Comparison of ENCODE assay signal across 25 mouse cellular contexts in genomic region chr2:150828654-150829053, GRCm38 (mm10). TPM values are rescaled to one million over a fixed set of nuclear protein-coding genes. Genes with fewer than 3 reads are reported as not detected.
DNase-seq lines count a peak whose midpoint lies in the region; ATAC-seq and TF ChIP-seq lines count a peak whose summit lies in the region.
"Had no signal": no experiment of that assay in that cellular context is flagged by ENCODE, and none has a peak within 500 bp of the region (broad histone marks: within the 10 kb centered on the region; RNA-seq: fewer than 3 reads in every experiment).

No protein-coding gene starts in this region.

- H3K4me3 ChIP-seq in kidney, postnatal 0 days (replicated peaks; ENCODE audit: low read depth, low read length): no peak overlapping the region
- no peak overlapping the region for H3K4me3 ChIP-seq in spleen, adult 2 months (ENCODE audit: extremely low read depth, insufficient read depth, insufficient read length)
- H3K4me3 ChIP-seq in forebrain, postnatal 0 days (ENCODE audit: low read depth, low read length): no peak overlapping the region
- H3K4me3 ChIP-seq: heart, embryonic 13.5 days; hindbrain, embryonic 12.5 days; limb, embryonic 10.5 days; liver, embryonic 13.5 days; lung, embryonic 15.5 days; midbrain, embryonic 15.5 days; myocyte; neural tube, embryonic 13.5 days had no signal

- ATAC-seq in frontal cortex, adult (ENCODE audit: low TSS enrichment): peak; percentile 17; the same call in 1 of the 2 replicates
- no peak for ATAC-seq in kidney, postnatal 0 days (replicated peaks; ENCODE audit: low FRiP score, low read depth)
- ATAC-seq in forebrain, postnatal 0 days: no peak
- ATAC-seq: midbrain, embryonic 15.5 days had no signal

- WGBS in kidney, postnatal 0 days: 83% methylated on average over 4 of the region's 4 CpGs
- WGBS in spleen, adult 2 months: 88% methylated on average over 4 of the region's 4 CpGs
- WGBS in forebrain, postnatal 0 days: 90% methylated on average over 4 of the region's 4 CpGs

- TF ChIP-seq CTCF in kidney, postnatal 0 days (IDR thresholded peaks at IDR 0.05; ENCODE audit: low read depth): peak; percentile 25; the same call in 1 of the 2 replicates
- TF ChIP-seq CTCF in spleen, adult 2 months (IDR thresholded peaks at IDR 0.05; ENCODE audit: extremely low read depth, insufficient read depth, insufficient read length, insufficient replicate concordance): 0 out of 2 replicates have a peak, but pooled peaks have one; percentile 21
- no peak; the same call in 1 of the 2 replicates for TF ChIP-seq CTCF in forebrain, postnatal 0 days (IDR thresholded peaks at IDR 0.05; ENCODE audit: low read depth)

- no peak overlapping the region for H3K27ac ChIP-seq in kidney, postnatal 0 days
- H3K27ac ChIP-seq in spleen, adult 2 months (ENCODE audit: insufficient read depth, low read length): no peak overlapping the region
- H3K27ac ChIP-seq in forebrain, postnatal 0 days (ENCODE audit: low read depth, low read length): no peak overlapping the region
- H3K27ac ChIP-seq: heart, embryonic 13.5 days; hindbrain, embryonic 12.5 days; limb, embryonic 10.5 days; liver, embryonic 13.5 days; lung, embryonic 15.5 days; midbrain, embryonic 15.5 days; neural tube, embryonic 13.5 days had no signal

- no peak overlapping the region for H3K9ac ChIP-seq in kidney, postnatal 0 days (ENCODE audit: low read depth, low read length)
- H3K9ac ChIP-seq in forebrain, postnatal 0 days: no peak overlapping the region
- H3K9ac ChIP-seq: heart, embryonic 13.5 days; hindbrain, embryonic 12.5 days; liver, embryonic 13.5 days; lung, embryonic 15.5 days; midbrain, embryonic 15.5 days; neural tube, embryonic 13.5 days had no signal

- H3K36me3 ChIP-seq in kidney, postnatal 0 days (ENCODE audit: insufficient read depth, low read length): peaks cover 69% of the 10 kb centered on the region
- peaks cover 27% of the 10 kb centered on the region for H3K36me3 ChIP-seq in spleen, adult 2 months (ENCODE audit: control insufficient read depth, insufficient read depth, low read length)
- peaks cover 95% of the 10 kb centered on the region for H3K36me3 ChIP-seq in forebrain, postnatal 0 days (ENCODE audit: insufficient read depth)

- no peaks in the 10 kb centered on the region for H3K4me1 ChIP-seq in kidney, postnatal 0 days (replicated peaks; ENCODE audit: insufficient read depth, low read length)
- peaks cover 25% of the 10 kb centered on the region; the same call in 1 of the 2 replicates for H3K4me1 ChIP-seq in spleen, adult 2 months (ENCODE audit: control insufficient read depth, insufficient read depth, insufficient read length)
- no peaks in the 10 kb centered on the region for H3K4me1 ChIP-seq in forebrain, postnatal 0 days (ENCODE audit: insufficient read depth)
- H3K4me1 ChIP-seq: heart, embryonic 13.5 days; hindbrain, embryonic 12.5 days; limb, embryonic 10.5 days; liver, embryonic 13.5 days; lung, embryonic 15.5 days; midbrain, embryonic 15.5 days; neural tube, embryonic 13.5 days had no signal

- no peak for DNase-seq in frontal cortex, postnatal 36 days (ENCODE audit: low spot score in 2 of 2)
- no peak for DNase-seq in kidney, postnatal 0 days (ENCODE audit: low spot score)
- no peak for DNase-seq in kidney, postnatal 36 days
- no peak for DNase-seq in spleen, adult 2 months (ENCODE audit: low read depth in 1 of 2, low spot score in 2 of 2)
- no peak for DNase-seq in spleen, adult 12 weeks (ENCODE audit: low spot score)
- no peak for DNase-seq in heart, adult 11 months
- no peak for DNase-seq in forebrain, postnatal 0 days
- DNase-seq: cerebellum, adult 11-12 months; cerebellum, postnatal 10 days; heart, postnatal 14 days; kidney, adult 9 months; layer of hippocampus, adult 9-11 months; liver, embryonic 13.5 days; lung, postnatal 36 days; retina, postnatal 1 day; right cerebral cortex, postnatal 4 days had no signal

- no peaks in the 10 kb centered on the region for H3K27me3 ChIP-seq in kidney, postnatal 0 days (ENCODE audit: insufficient read depth, low read length)
- no peaks in the 10 kb centered on the region for H3K27me3 ChIP-seq in spleen, adult 2 months (ENCODE audit: control insufficient read depth, insufficient read depth, low read length)
- no peaks in the 10 kb centered on the region for H3K27me3 ChIP-seq in forebrain, postnatal 0 days (ENCODE audit: insufficient read depth, low read length)
- H3K27me3 ChIP-seq: heart, embryonic 13.5 days; hindbrain, embryonic 12.5 days; liver, embryonic 13.5 days; lung, embryonic 15.5 days; midbrain, embryonic 15.5 days; neural tube, embryonic 13.5 days; Patski had no signal

- no peak for TF ChIP-seq POLR2A in spleen, adult 2 months (IDR thresholded peaks at IDR 0.05; ENCODE audit: low read depth, low read length)

- H3K4me2 ChIP-seq in kidney, postnatal 0 days (ENCODE audit: low read length): no peak overlapping the region
- H3K4me2 ChIP-seq in forebrain, postnatal 0 days (ENCODE audit: low read depth): no peak overlapping the region
- H3K4me2 ChIP-seq: heart, embryonic 13.5 days; hindbrain, embryonic 12.5 days; liver, embryonic 13.5 days; lung, embryonic 15.5 days; midbrain, embryonic 15.5 days; neural tube, embryonic 13.5 days had no signal

- no peaks in the 10 kb centered on the region for H3K9me3 ChIP-seq in kidney, postnatal 0 days (replicated peaks; ENCODE audit: low read length)
- no peaks in the 10 kb centered on the region for H3K9me3 ChIP-seq in forebrain, postnatal 0 days (ENCODE audit: low read length)
- H3K9me3 ChIP-seq: heart, embryonic 13.5 days; hindbrain, embryonic 12.5 days; limb, embryonic 10.5 days; liver, embryonic 13.5 days; lung, embryonic 15.5 days; midbrain, embryonic 15.5 days; neural tube, embryonic 13.5 days had no signal

RNA-seq across cellular contexts. Expression of gene Pygb, which starts 42.1 kb away (rescaled TPM):
- 53.3 and 58.4 TPM in 2 replicates for polyA plus RNA-seq in kidney, postnatal 0 days (2015; fragmentation: Nextera tagmentation; extraction: Ambion mirVana)
- 25.7 and 28.9 TPM in 2 replicates for polyA plus RNA-seq in spleen, adult 2 months (2012; rRNA removed)
- total RNA-seq in forebrain, postnatal 0 days (2014; rRNA removed): 146 and 174 TPM in 2 replicates
- polyA plus RNA-seq in forebrain, postnatal 0 days (2015; fragmentation: Nextera tagmentation; extraction: Ambion mirVana): 81.3 and 102 TPM in 2 replicates
